Mouse (Mus musculus) layer of hippocampus, adult 2 months (tissue): ENCODE data around the gene Ero1lb. TPM values are rescaled to one million over a fixed set of nuclear protein-coding genes. Genes with fewer than 3 reads are reported as not detected.

Experiments used
- DNase-seq, 2 experiments: peaks; one replicate each; pipeline ENCODE4 v3.0.0; 2022; ENCODE audit warnings: low spot score in 2 of 2
- H3K27ac ChIP-seq: fragments of 200-600 bp; 2 replicates; pipeline ENCODE4 v1.8.1; 2022
- H3K4me3 ChIP-seq: fragments of 200-600 bp; 2 replicates; pipeline ENCODE4 v1.8.1; 2022; ENCODE audit warnings: mild to moderate bottlenecking
- CTCF ChIP-seq: fragments of 200-600 bp; conservative IDR thresholded peaks from 2 replicates; pipeline ENCODE4 v1.8.1; 2022; ENCODE audit warnings: antibody characterized with exemption, mild to moderate bottlenecking, moderate library complexity
- long read RNA-seq, 2 experiments: library from polyadenylated mRNA; stranded (forward); transcript quantifications; one replicate each; pipeline ENCODE4 v2.0.0; 2021; ENCODE audit warnings: borderline mapping rate in 2 of 2
- total RNA-seq, 2 experiments: library from RNA; stranded (reverse); gene quantifications; 2 replicates each; pipeline ENCODE4 v1.2.3; 2021

Ero1lb gene
- total RNA-seq, result 10 to 100 TPM; 12.4 to 14.8 TPM
- long read RNA-seq, experiment 1, partial matches to known transcripts, result 0 of 5 reads
- long read RNA-seq, experiment 1, other reads (novel, unspliced or antisense), result 5 of 5 reads
- long read RNA-seq, experiment 2, partial matches to known transcripts, result 1 of 8 reads
- long read RNA-seq, experiment 2, other reads (novel, unspliced or antisense), result 7 of 8 reads

- DNase-seq, result peak; percentile 99 to 100
- Histone ChIP-seq H3K4me3 (peak within 1 kb of the TSS; percentile 66), H3K27ac (peak within 1 kb of the TSS; percentile 82)
- TF ChIP-seq CTCF, result peak; percentile 29
Measured at GRCm38 (mm10) chr13:12565621-12566390, at the start of gene Ero1lb. Gene Ero1lb, plus strand, starts transcription at chr13:12565874.

GRCm38 (mm10) chr13:12519371-12519770 lies 46.3 kb upstream of the Ero1lb start:
- TF ChIP-seq CTCF, result no peak
- no peak for DNase-seq
- H3K4me3 ChIP-seq, result peak overlapping the region; percentile 55
- H3K27ac ChIP-seq, result no peak overlapping the region

- TF ChIP-seq CTCF, result peak; percentile 66
- peak in 1 of 2 experiments; percentile 21 for DNase-seq
Measured at GRCm38 (mm10) chr13:12519955-12520584, 45.6 kb upstream of the Ero1lb start, which contains the start of gene Edaradd. Gene Edaradd, minus strand, starts transcription at chr13:12520438.

GRCm38 (mm10) chr13:12522346-12522745 lies 43.3 kb upstream of the Ero1lb start:
- no peak for DNase-seq
- TF ChIP-seq CTCF, result no peak

More at GRCm38 (mm10) chr13:12519955-12520584, 45.6 kb upstream of the Ero1lb start, which contains the start of gene Edaradd:
- Histone ChIP-seq H3K27ac (no peak within 1 kb of the TSS), H3K4me3 (peak within 1 kb of the TSS; percentile 55)

GRCm38 (mm10) chr13:12525678-12526077 lies 40.0 kb upstream of the Ero1lb start:
- Histone ChIP-seq H3K4me3 (no peak overlapping the region), H3K27ac (no peak overlapping the region)
- TF ChIP-seq CTCF, result no peak
- no peak for DNase-seq

More at GRCm38 (mm10) chr13:12522346-12522745, 43.3 kb upstream of the Ero1lb start:
- no peak overlapping the region for H3K4me3 ChIP-seq
- no peak overlapping the region for H3K27ac ChIP-seq

GRCm38 (mm10) chr13:12534628-12535027 lies 31.0 kb upstream of the Ero1lb start:
- Histone ChIP-seq H3K27ac (no peak overlapping the region), H3K4me3 (no peak overlapping the region)
- no peak for TF ChIP-seq CTCF
- no peak for DNase-seq

- Histone ChIP-seq H3K4me3 (no peak overlapping the region), H3K27ac (no peak overlapping the region)
- TF ChIP-seq CTCF, result peak; percentile 78
- DNase-seq, result peak in 1 of 2 experiments; percentile 43
Measured at GRCm38 (mm10) chr13:12537971-12538370, 27.7 kb upstream of the Ero1lb start.

- H3K4me3 ChIP-seq, result peak overlapping the region; percentile 10; the same call in 1 of the 2 replicates
- TF ChIP-seq CTCF, result no peak
- H3K27ac ChIP-seq, result no peak overlapping the region
- no peak for DNase-seq
Measured at GRCm38 (mm10) chr13:12539716-12540115, 26.0 kb upstream of the Ero1lb start.

- no peak for DNase-seq
- Histone ChIP-seq H3K4me3 (peak overlapping the region; percentile 10; the same call in 1 of the 2 replicates), H3K27ac (no peak overlapping the region)
- no peak for TF ChIP-seq CTCF
Measured at GRCm38 (mm10) chr13:12540119-12540518, 25.6 kb upstream of the Ero1lb start.

GRCm38 (mm10) chr13:12542006-12542981 lies 23.4 kb upstream of the Ero1lb start:
- Histone ChIP-seq H3K4me3 (peak overlapping the region; percentile 13; the same call in 1 of the 2 replicates), H3K27ac (no peak overlapping the region)
- TF ChIP-seq CTCF, result peak; percentile 43
- no peak for DNase-seq

- no peak overlapping the region for H3K4me3 ChIP-seq
- TF ChIP-seq CTCF, result no peak
- H3K27ac ChIP-seq, result no peak overlapping the region
- DNase-seq, result no peak
Measured at GRCm38 (mm10) chr13:12543246-12543645, 22.4 kb upstream of the Ero1lb start.
